Mouse (Mus musculus): ENCODE data around the gene Large1.
A peak's percentile ranks its signal among the peaks of the same experiment; 100 is the strongest.

The Large1 gene

GRCm38 (mm10) chr8:72919182-72919902, 434.0 kb downstream of the Large1 start:
- Histone ChIP-seq H3K4me1 (replicated peaks; ENCODE audit: low read depth, low read length) (no peaks in the 10 kb centered on the region), H3K9me3 (ENCODE audit: low read length) (peaks cover 40% of the 10 kb centered on the region), H3K27me3 (ENCODE audit: insufficient read depth, low read length) (no peaks in the 10 kb centered on the region), H3K36me3 (ENCODE audit: insufficient read depth, low read length) (no peaks in the 10 kb centered on the region), H3K4me3 (replicated peaks; ENCODE audit: low read length) (no peak overlapping the region)
- TF ChIP-seq NANOG (IDR thresholded peaks at IDR 0.05; ENCODE audit: borderline replicate concordance, low read length) (no peak), CTCF (conservative IDR thresholded peaks at IDR 0.05; ENCODE audit: low read length) (no peak), POU5F1 (IDR thresholded peaks at IDR 0.05; ENCODE audit: borderline replicate concordance, low read length) (no peak)

GRCm38 (mm10) chr8:72905491-72905890, 447.8 kb downstream of the Large1 start:
- Histone ChIP-seq H3K27me3 (ENCODE audit: insufficient read depth, low read length) (no peaks in the 10 kb centered on the region), H3K4me3 (replicated peaks; ENCODE audit: low read length) (no peak overlapping the region), H3K36me3 (ENCODE audit: insufficient read depth, low read length) (no peaks in the 10 kb centered on the region), H3K9me3 (ENCODE audit: low read length) (no peaks in the 10 kb centered on the region), H3K4me1 (replicated peaks; ENCODE audit: low read depth, low read length) (no peaks in the 10 kb centered on the region)
- TF ChIP-seq NANOG (IDR thresholded peaks at IDR 0.05; ENCODE audit: borderline replicate concordance, low read length): no peak
- TF ChIP-seq CTCF (conservative IDR thresholded peaks at IDR 0.05; ENCODE audit: low read length): no peak
- no peak for TF ChIP-seq POU5F1 (IDR thresholded peaks at IDR 0.05; ENCODE audit: borderline replicate concordance, low read length)

DNA sequence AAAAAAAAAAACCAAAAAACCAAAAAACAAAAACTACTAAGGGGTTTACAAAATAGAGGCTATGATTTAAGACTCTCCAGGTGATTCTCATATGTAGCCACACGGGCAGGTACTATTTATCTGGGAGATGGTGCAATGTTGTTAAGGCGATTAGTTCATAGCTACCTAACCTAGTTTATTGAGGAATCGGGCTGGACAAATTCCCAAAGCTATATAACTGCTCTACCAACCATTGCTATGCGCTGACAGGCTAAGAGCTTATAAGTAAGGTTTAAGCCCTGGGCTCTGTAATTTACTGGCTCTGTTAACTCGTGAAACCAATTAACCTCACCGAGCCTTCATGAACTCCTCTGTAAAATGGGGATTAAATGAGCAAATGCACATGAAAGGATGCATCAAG, 451.7 kb downstream of the Large1 start:
- TF ChIP-seq NANOG (IDR thresholded peaks at IDR 0.05; ENCODE audit: borderline replicate concordance, low read length): no peak
- no peak for TF ChIP-seq POU5F1 (IDR thresholded peaks at IDR 0.05; ENCODE audit: borderline replicate concordance, low read length)
- no peak for TF ChIP-seq CTCF (conservative IDR thresholded peaks at IDR 0.05; ENCODE audit: low read length)
- Histone ChIP-seq H3K36me3 (ENCODE audit: insufficient read depth, low read length) (no peaks in the 10 kb centered on the region), H3K9me3 (ENCODE audit: low read length) (no peaks in the 10 kb centered on the region), H3K4me1 (replicated peaks; ENCODE audit: low read depth, low read length) (no peaks in the 10 kb centered on the region), H3K27me3 (ENCODE audit: insufficient read depth, low read length) (no peaks in the 10 kb centered on the region), H3K4me3 (replicated peaks; ENCODE audit: low read length) (no peak overlapping the region)

DNA sequence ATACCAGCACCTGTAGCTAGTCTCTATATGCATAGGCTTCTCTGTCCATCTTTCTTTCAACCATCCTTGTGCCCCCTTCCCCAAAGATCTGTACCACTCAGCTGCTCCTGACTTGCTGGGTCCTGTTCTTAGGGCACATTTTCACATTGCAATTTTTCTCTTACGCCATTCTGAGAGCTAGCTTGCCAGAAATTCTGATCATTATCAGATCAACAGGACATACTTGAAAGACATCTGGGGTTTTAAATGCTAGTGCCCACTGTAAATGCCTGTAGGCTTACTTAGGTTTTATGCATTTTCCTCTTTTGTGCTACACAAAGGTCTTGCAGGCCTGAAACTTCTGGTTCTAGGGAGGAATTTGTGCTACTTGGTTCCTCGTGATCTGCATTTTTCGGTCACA, 454.0 kb downstream of the Large1 start:
- Histone ChIP-seq H3K4me3 (replicated peaks; ENCODE audit: low read length) (no peak overlapping the region), H3K9me3 (ENCODE audit: low read length) (no peaks in the 10 kb centered on the region), H3K27me3 (ENCODE audit: insufficient read depth, low read length) (no peaks in the 10 kb centered on the region), H3K36me3 (ENCODE audit: insufficient read depth, low read length) (no peaks in the 10 kb centered on the region), H3K4me1 (replicated peaks; ENCODE audit: low read depth, low read length) (no peaks in the 10 kb centered on the region)
- TF ChIP-seq POU5F1 (IDR thresholded peaks at IDR 0.05; ENCODE audit: borderline replicate concordance, low read length): no peak
- TF ChIP-seq NANOG (IDR thresholded peaks at IDR 0.05; ENCODE audit: borderline replicate concordance, low read length): no peak
- no peak for TF ChIP-seq CTCF (conservative IDR thresholded peaks at IDR 0.05; ENCODE audit: low read length)

DNA sequence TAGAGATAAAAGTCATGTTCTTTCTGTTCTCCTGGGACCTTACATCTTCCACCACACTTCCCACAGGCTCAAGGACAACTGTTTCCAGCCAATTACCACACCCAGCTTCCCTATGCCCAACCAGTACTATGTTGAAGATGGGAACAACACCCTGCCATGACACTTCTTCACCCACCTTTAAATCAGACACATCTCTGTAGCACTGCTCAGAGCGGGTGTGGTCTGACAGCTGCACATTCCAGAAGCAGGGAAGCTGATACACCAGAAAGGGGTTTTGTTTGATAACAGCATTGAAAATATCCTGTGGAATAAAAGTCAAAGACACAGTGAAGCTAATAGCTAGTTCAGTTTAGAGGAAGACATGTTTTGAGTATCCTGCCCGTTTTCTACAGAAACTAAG, 470.3 kb downstream of the Large1 start:
- Histone ChIP-seq H3K9me3 (ENCODE audit: low read length) (peaks cover 23% of the 10 kb centered on the region), H3K27me3 (ENCODE audit: insufficient read depth, low read length) (no peaks in the 10 kb centered on the region), H3K4me3 (replicated peaks; ENCODE audit: low read length) (no peak overlapping the region), H3K4me1 (replicated peaks; ENCODE audit: low read depth, low read length) (no peaks in the 10 kb centered on the region), H3K36me3 (ENCODE audit: insufficient read depth, low read length) (peaks cover 8% of the 10 kb centered on the region)
- TF ChIP-seq POU5F1 (IDR thresholded peaks at IDR 0.05; ENCODE audit: borderline replicate concordance, low read length) (no peak), CTCF (conservative IDR thresholded peaks at IDR 0.05; ENCODE audit: low read length) (no peak), NANOG (IDR thresholded peaks at IDR 0.05; ENCODE audit: borderline replicate concordance, low read length) (no peak)

GRCm38 (mm10) chr8:72873411-72873810, 479.9 kb downstream of the Large1 start:
- TF ChIP-seq POU5F1 (IDR thresholded peaks at IDR 0.05; ENCODE audit: borderline replicate concordance, low read length): no peak
- no peak for TF ChIP-seq CTCF (conservative IDR thresholded peaks at IDR 0.05; ENCODE audit: low read length)
- no peak for TF ChIP-seq NANOG (IDR thresholded peaks at IDR 0.05; ENCODE audit: borderline replicate concordance, low read length)
- peaks cover 9% of the 10 kb centered on the region; the same call in 1 of the 2 replicates for H3K9me3 ChIP-seq (ENCODE audit: low read length)
- H3K36me3 ChIP-seq (ENCODE audit: insufficient read depth, low read length): no peaks in the 10 kb centered on the region
- no peaks in the 10 kb centered on the region for H3K27me3 ChIP-seq (ENCODE audit: insufficient read depth, low read length)
- no peak overlapping the region for H3K4me3 ChIP-seq (replicated peaks; ENCODE audit: low read length)
- H3K4me1 ChIP-seq (replicated peaks; ENCODE audit: low read depth, low read length): no peaks in the 10 kb centered on the region

GRCm38 (mm10) chr8:72846881-72847280, 506.5 kb downstream of the Large1 start:
- H3K4me3 ChIP-seq (replicated peaks; ENCODE audit: low read length): no peak overlapping the region
- no peaks in the 10 kb centered on the region for H3K27me3 ChIP-seq (ENCODE audit: insufficient read depth, low read length)
- H3K4me1 ChIP-seq (replicated peaks; ENCODE audit: low read depth, low read length): no peaks in the 10 kb centered on the region
- H3K9me3 ChIP-seq (ENCODE audit: low read length): peaks cover 14% of the 10 kb centered on the region
- H3K36me3 ChIP-seq (ENCODE audit: insufficient read depth, low read length): peaks cover 9% of the 10 kb centered on the region; the same call in 1 of the 2 replicates
- TF ChIP-seq POU5F1 (IDR thresholded peaks at IDR 0.05; ENCODE audit: borderline replicate concordance, low read length): no peak
- no peak for TF ChIP-seq CTCF (conservative IDR thresholded peaks at IDR 0.05; ENCODE audit: low read length)
- TF ChIP-seq NANOG (IDR thresholded peaks at IDR 0.05; ENCODE audit: borderline replicate concordance, low read length): no peak

DNA sequence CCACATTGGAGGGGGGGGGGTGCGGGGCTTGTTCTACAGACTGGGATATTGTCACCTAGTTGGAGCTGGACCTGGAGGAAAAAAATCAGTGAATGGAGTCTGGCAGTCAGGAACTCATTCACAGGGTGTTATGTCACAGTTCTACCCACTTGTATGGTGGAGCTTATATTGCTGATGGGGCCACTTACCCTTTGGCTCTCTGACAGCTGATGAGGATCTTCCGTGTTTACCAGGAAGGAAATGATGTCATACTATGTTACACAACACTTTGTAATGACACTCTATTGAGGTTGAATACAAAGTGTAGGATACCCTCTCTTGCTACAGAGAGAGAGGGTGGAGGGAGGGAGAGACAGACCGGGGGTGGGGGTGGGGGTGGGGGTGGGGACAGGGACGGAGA, 517.5 kb downstream of the Large1 start:
- Histone ChIP-seq H3K4me1 (replicated peaks; ENCODE audit: low read depth, low read length) (no peaks in the 10 kb centered on the region), H3K36me3 (ENCODE audit: insufficient read depth, low read length) (peaks cover 3% of the 10 kb centered on the region; the same call in 1 of the 2 replicates), H3K27me3 (ENCODE audit: insufficient read depth, low read length) (no peaks in the 10 kb centered on the region), H3K4me3 (replicated peaks; ENCODE audit: low read length) (no peak overlapping the region), H3K9me3 (ENCODE audit: low read length) (no peaks in the 10 kb centered on the region)
- no peak for TF ChIP-seq CTCF (conservative IDR thresholded peaks at IDR 0.05; ENCODE audit: low read length)
- TF ChIP-seq POU5F1 (IDR thresholded peaks at IDR 0.05; ENCODE audit: borderline replicate concordance, low read length): no peak
- no peak for TF ChIP-seq NANOG (IDR thresholded peaks at IDR 0.05; ENCODE audit: borderline replicate concordance, low read length)

- no peaks in the 10 kb centered on the region for H3K9me3 ChIP-seq (ENCODE audit: low read length)
- H3K4me1 ChIP-seq (replicated peaks; ENCODE audit: low read depth, low read length): no peaks in the 10 kb centered on the region
- H3K27me3 ChIP-seq (ENCODE audit: insufficient read depth, low read length): no peaks in the 10 kb centered on the region
- H3K36me3 ChIP-seq (ENCODE audit: insufficient read depth, low read length): peaks cover 3% of the 10 kb centered on the region; the same call in 1 of the 2 replicates
- peak; percentile 39 for TF ChIP-seq CTCF (conservative IDR thresholded peaks at IDR 0.05; ENCODE audit: low read length)
- no peak for TF ChIP-seq POU5F1 (IDR thresholded peaks at IDR 0.05; ENCODE audit: borderline replicate concordance, low read length)
- no peak overlapping the region for H3K4me3 ChIP-seq (replicated peaks; ENCODE audit: low read length)
Measured at GRCm38 (mm10) chr8:72833112-72833511, 520.2 kb downstream of the Large1 start.

Data from E14TG2a.4 (cell line).